Mouse (Mus musculus): ENCODE measurements around the gene Serpinc1. TPM values are rescaled to one million over a fixed set of nuclear protein-coding genes. Genes with fewer than 3 reads are reported as not detected.

Gene Serpinc1
- polyA plus RNA-seq, 1 experiment from 2014 or later = 209 TPM

DNA sequence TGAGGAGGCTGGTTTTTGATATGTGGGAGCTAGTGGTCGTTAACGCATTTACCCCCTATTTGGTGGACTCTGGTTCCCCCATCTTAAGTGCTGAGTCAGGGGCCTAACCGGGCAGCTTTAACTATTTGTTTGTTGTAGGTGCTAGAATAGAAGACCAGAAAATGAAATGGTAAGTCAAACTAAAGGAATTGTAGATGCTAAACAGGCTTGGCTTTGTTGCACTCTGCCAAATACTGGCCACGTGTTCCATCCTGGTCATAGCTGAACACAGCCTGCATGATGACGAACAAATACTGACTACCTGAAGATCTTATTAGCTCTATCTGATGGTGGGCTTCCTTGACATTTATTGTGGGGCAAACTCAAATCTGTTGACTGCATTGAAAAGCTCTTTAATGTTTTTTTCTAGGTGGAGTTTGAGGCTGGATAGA lies 58.0 kb downstream of the Serpinc1 start:
- Histone ChIP-seq H3K9ac (ENCODE audit: low read depth, low read length) (peak overlapping the region; percentile 100), H3K4me1 (replicated peaks; ENCODE audit: control insufficient read depth, insufficient read depth, low read length) (peaks cover 5% of the 10 kb centered on the region), H3K9me3 (ENCODE audit: control insufficient read depth, low read length) (no peaks in the 10 kb centered on the region), H3K36me3 (ENCODE audit: control insufficient read depth, insufficient read depth, low read length) (peaks cover 33% of the 10 kb centered on the region), H3K27ac (ENCODE audit: low read depth, low read length) (peak overlapping the region; percentile 99), H3K4me2 (peak overlapping the region; percentile 75), H3K4me3 (ENCODE audit: low read depth, low read length) (peak overlapping the region; percentile 91), H3K27me3 (replicated peaks; ENCODE audit: control insufficient read depth, insufficient read depth, low read length) (no peaks in the 10 kb centered on the region)
- DNase-seq (ENCODE audit: low spot score) (peak; percentile 50), ATAC-seq (replicated peaks; ENCODE audit: low FRiP score) (no peak)
- WGBS = 0% methylated on average over 5 of the region's 5 CpGs

DNA sequence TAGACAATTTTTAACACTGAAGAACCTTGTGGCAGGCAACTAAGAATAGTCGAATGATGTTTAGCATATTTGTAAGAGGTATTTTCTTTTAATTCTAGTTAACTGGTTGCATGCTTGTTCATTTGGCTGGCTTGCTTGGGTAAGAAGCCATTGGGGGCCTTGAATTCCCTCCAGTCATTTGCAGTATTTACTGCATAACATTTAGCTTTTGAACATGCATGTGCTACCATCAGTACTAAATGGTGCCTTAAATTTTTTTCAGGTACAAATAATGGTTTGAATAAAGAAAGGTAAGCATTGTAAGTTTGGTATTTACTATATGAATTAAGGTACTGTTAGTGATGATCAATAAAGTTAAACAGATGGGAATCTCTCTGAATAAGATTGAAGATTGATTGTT lies 58.6 kb downstream of the Serpinc1 start:
- H3K4me3 ChIP-seq (ENCODE audit: low read depth, low read length) = peak overlapping the region; percentile 91
- WGBS = 2% methylated on average over 1 of the region's 1 CpGs
- peak overlapping the region; percentile 75 for H3K4me2 ChIP-seq
- no peak for ATAC-seq (replicated peaks; ENCODE audit: low FRiP score)
- peaks cover 5% of the 10 kb centered on the region for H3K4me1 ChIP-seq (replicated peaks; ENCODE audit: control insufficient read depth, insufficient read depth, low read length)
- peaks cover 30% of the 10 kb centered on the region for H3K36me3 ChIP-seq (ENCODE audit: control insufficient read depth, insufficient read depth, low read length)
- H3K27me3 ChIP-seq (replicated peaks; ENCODE audit: control insufficient read depth, insufficient read depth, low read length) = no peaks in the 10 kb centered on the region
- H3K9ac ChIP-seq (ENCODE audit: low read depth, low read length) = peak overlapping the region; percentile 100
- peak overlapping the region; percentile 99 for H3K27ac ChIP-seq (ENCODE audit: low read depth, low read length)
- DNase-seq (ENCODE audit: low spot score) = no peak
- H3K9me3 ChIP-seq (ENCODE audit: control insufficient read depth, low read length) = no peaks in the 10 kb centered on the region

DNA sequence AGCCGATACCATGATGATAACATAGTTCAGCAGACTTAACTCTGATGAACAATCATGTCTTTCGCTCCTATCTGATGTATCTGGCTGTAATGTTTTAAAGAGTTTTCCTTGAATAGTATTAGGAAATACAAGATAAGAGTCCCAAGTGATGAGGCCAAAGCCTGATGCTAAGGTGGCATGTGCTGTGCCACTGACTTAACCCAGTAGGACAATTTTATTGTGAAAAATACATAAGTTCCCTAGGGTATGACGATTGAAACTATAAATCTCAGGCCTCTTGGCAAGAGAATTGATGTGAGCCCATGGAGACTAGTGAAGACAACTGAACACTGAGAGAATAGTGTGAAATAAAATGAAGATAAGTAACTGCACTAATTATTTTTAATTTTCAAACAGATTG lies 59.2 kb downstream of the Serpinc1 start:
- Histone ChIP-seq H3K36me3 (ENCODE audit: control insufficient read depth, insufficient read depth, low read length) (peaks cover 30% of the 10 kb centered on the region), H3K4me1 (replicated peaks; ENCODE audit: control insufficient read depth, insufficient read depth, low read length) (peaks cover 5% of the 10 kb centered on the region), H3K4me2 (peak overlapping the region; percentile 75), H3K9ac (ENCODE audit: low read depth, low read length) (peak overlapping the region; percentile 85), H3K4me3 (ENCODE audit: low read depth, low read length) (peak overlapping the region; percentile 91), H3K9me3 (ENCODE audit: control insufficient read depth, low read length) (no peaks in the 10 kb centered on the region), H3K27ac (ENCODE audit: low read depth, low read length) (peak overlapping the region; percentile 99), H3K27me3 (replicated peaks; ENCODE audit: control insufficient read depth, insufficient read depth, low read length) (no peaks in the 10 kb centered on the region)
- ATAC-seq (replicated peaks; ENCODE audit: low FRiP score) (no peak), DNase-seq (ENCODE audit: low spot score) (no peak)
- WGBS = 17% methylated on average over 3 of the region's 3 CpGs

DNA sequence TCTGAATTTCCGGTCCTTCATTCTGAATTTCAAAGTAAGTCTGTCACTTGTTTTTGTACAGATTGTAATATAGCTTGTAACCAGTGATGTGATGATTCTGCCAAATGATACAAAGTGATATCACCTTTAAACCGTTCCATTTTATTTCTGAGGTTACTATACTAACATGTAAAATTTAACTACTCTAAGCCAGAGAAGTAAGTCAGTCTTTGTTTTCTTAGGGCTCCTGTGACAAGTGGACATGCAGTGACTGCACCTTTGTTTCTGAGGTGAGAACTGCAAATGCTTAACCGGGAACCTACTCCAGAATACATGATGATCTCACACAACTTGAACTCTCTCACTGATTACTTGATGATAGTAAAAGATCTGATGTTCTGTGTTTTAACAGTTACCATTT lies 59.6 kb downstream of the Serpinc1 start:
- Histone ChIP-seq H3K27me3 (replicated peaks; ENCODE audit: control insufficient read depth, insufficient read depth, low read length) (no peaks in the 10 kb centered on the region), H3K9me3 (ENCODE audit: control insufficient read depth, low read length) (no peaks in the 10 kb centered on the region), H3K4me3 (ENCODE audit: low read depth, low read length) (peak overlapping the region; percentile 91), H3K27ac (ENCODE audit: low read depth, low read length) (peak overlapping the region; percentile 99), H3K36me3 (ENCODE audit: control insufficient read depth, insufficient read depth, low read length) (peaks cover 30% of the 10 kb centered on the region), H3K4me1 (replicated peaks; ENCODE audit: control insufficient read depth, insufficient read depth, low read length) (peaks cover 5% of the 10 kb centered on the region; the same call in 1 of the 2 replicates), H3K9ac (ENCODE audit: low read depth, low read length) (peak overlapping the region; percentile 85), H3K4me2 (peak overlapping the region; percentile 75)
- no peak for DNase-seq (ENCODE audit: low spot score)
- ATAC-seq (replicated peaks; ENCODE audit: low FRiP score) = no peak
- WGBS = 25% methylated on average over 3 of the region's 3 CpGs

DNA sequence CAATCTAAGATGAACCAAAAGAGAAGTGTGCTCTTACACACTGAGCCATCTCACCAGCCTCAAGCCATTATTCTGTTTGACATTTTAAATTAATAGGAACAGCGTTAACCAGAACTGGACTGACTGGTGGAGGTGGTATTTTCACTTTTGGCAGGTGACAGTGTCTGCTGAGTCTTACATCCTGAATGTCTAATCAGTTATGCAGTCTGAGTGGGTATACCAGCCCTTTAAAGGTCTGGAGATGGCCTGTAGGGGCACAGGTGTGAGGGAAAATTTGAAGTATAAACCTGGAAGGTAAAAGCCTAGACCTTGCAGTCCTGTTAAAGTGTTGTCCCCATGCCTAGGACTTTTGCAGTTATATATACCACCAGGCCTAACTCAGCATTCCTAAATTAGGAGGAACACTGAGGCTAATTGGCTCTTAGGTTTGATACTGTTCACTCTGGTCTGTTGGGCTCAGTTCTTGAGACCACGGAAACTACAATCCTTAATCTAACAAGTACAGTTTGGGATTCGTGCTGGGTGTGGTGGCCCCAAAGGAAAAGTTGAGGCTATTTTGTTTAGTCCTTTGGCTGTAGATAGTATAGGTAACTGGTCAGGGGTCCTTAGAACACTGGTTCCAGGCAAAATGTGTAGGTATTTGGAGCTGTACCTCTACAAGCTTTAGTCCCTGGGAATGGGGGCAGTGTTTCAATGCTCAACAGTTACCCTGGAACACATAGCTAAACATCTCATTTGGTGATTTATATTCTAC lies 60.8 kb downstream of the Serpinc1 start:
- Histone ChIP-seq H3K4me1 (replicated peaks; ENCODE audit: control insufficient read depth, insufficient read depth, low read length) (0 out of 2 replicates have a peak, but pooled peaks cover 2% of the 10 kb centered on the region), H3K9me3 (ENCODE audit: control insufficient read depth, low read length) (no peaks in the 10 kb centered on the region), H3K4me3 (ENCODE audit: low read depth, low read length) (peak overlapping the region; percentile 21; the same call in 1 of the 2 replicates), H3K27me3 (replicated peaks; ENCODE audit: control insufficient read depth, insufficient read depth, low read length) (no peaks in the 10 kb centered on the region), H3K36me3 (ENCODE audit: control insufficient read depth, insufficient read depth, low read length) (peaks cover 32% of the 10 kb centered on the region), H3K4me2 (0 out of 2 replicates have a peak overlapping the region, but pooled peaks have one; percentile 14), H3K9ac (ENCODE audit: low read depth, low read length) (peak overlapping the region; percentile 8; the same call in 1 of the 2 replicates), H3K27ac (ENCODE audit: low read depth, low read length) (peak overlapping the region; percentile 99)
- DNase-seq (ENCODE audit: low spot score) = peak; percentile 64
- peak; percentile 53 for ATAC-seq (replicated peaks; ENCODE audit: low FRiP score)
- 5% methylated on average over 3 of the region's 3 CpGs for WGBS

DNA sequence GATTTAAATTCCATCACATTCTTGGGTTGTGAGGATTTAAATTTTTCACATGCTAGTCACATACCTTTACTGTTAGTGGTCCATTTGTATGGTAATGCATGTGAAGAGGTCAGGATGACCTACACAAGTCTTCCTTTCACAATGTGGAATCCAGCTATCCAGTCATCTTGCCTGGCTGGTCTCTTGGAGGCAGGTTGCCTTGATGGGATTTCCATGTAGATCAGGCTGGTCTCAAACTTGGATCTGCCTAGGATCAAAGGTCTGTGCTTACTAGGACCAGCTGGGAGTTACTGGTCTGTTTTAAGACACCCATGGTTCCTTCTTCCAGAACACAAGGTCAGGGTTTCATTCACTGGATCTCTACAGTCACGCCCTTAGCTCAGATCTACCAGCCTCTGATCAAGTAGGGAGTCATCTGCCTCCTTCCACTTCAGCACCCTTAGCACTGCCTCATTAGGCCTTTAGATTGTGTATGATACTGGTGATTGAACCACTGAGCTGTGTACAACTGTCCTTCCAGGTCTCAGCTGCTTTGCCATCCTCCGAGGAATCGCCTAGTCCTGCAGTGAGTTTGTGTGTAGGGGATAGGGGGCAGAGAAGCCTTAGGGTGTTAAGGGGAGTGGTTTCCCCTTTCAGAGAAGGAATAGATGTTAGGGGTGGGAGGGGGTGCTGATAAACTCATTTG lies 61.5 kb downstream of the Serpinc1 start:
- ATAC-seq (replicated peaks; ENCODE audit: low FRiP score) (peak; percentile 69), DNase-seq (ENCODE audit: low spot score) (peak; percentile 74)
- H3K36me3 ChIP-seq (ENCODE audit: control insufficient read depth, insufficient read depth, low read length) = peaks cover 32% of the 10 kb centered on the region
- H3K4me3 ChIP-seq (ENCODE audit: low read depth, low read length) = no peak overlapping the region
- no peak overlapping the region for H3K9ac ChIP-seq (ENCODE audit: low read depth, low read length)
- H3K27me3 ChIP-seq (replicated peaks; ENCODE audit: control insufficient read depth, insufficient read depth, low read length) = no peaks in the 10 kb centered on the region
- peak overlapping the region; percentile 99 for H3K27ac ChIP-seq (ENCODE audit: low read depth, low read length)
- no peak overlapping the region for H3K4me2 ChIP-seq
- H3K4me1 ChIP-seq (replicated peaks; ENCODE audit: control insufficient read depth, insufficient read depth, low read length) = 0 out of 2 replicates have a peak, but pooled peaks cover 2% of the 10 kb centered on the region
- 8% methylated on average over 3 of the region's 3 CpGs for WGBS
- H3K9me3 ChIP-seq (ENCODE audit: control insufficient read depth, low read length) = no peaks in the 10 kb centered on the region

DNA sequence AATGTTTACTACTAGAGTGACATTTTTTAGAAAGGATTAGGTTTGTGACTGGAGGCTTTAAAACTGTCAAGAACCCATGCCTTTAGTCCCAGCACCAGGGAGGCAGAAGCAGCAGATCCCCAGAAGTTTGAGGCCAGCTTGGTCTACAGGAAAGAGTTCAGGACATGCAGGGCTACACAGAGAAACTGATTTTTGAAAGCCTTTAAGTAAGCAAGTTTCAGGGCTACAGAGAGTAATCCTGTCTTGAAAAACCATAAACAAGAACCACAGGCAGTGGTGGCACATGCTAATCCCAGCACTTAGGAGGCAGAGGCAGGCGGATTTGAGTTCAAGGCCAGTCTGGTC lies 62.0 kb downstream of the Serpinc1 start:
- WGBS = 75% methylated on average over 1 of the region's 1 CpGs
- Histone ChIP-seq H3K9ac (ENCODE audit: low read depth, low read length) (no peak overlapping the region), H3K4me3 (ENCODE audit: low read depth, low read length) (no peak overlapping the region), H3K4me2 (no peak overlapping the region), H3K9me3 (ENCODE audit: control insufficient read depth, low read length) (no peaks in the 10 kb centered on the region), H3K27ac (ENCODE audit: low read depth, low read length) (peak overlapping the region; percentile 19; the same call in 1 of the 2 replicates), H3K36me3 (ENCODE audit: control insufficient read depth, insufficient read depth, low read length) (peaks cover 32% of the 10 kb centered on the region), H3K27me3 (replicated peaks; ENCODE audit: control insufficient read depth, insufficient read depth, low read length) (no peaks in the 10 kb centered on the region), H3K4me1 (replicated peaks; ENCODE audit: control insufficient read depth, insufficient read depth, low read length) (0 out of 2 replicates have a peak, but pooled peaks cover 2% of the 10 kb centered on the region)
- ATAC-seq (replicated peaks; ENCODE audit: low FRiP score) (peak; percentile 2; the same call in 1 of the 2 replicates), DNase-seq (ENCODE audit: low spot score) (no peak)

DNA sequence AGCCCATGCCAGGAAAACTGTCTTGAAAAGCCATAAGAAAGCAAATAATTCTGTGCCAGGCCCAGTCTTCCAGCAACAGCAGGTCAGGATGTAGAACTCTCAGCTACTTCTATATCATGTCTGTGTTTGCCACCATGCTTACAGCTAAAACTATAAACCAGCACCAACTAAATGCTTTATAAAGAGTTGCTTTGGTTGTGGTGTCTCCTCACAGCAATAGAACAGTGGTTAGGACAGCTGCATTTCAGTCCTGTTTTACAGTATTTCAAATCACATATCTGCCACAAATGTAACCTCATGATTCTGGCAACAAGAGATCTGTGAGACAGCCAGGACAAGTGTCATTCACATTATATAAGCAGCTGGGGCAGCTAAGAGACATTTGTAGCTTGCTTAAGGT lies 62.5 kb downstream of the Serpinc1 start:
- no peak overlapping the region for H3K4me3 ChIP-seq (ENCODE audit: low read depth, low read length)
- H3K27me3 ChIP-seq (replicated peaks; ENCODE audit: control insufficient read depth, insufficient read depth, low read length) = no peaks in the 10 kb centered on the region
- H3K36me3 ChIP-seq (ENCODE audit: control insufficient read depth, insufficient read depth, low read length) = peaks cover 28% of the 10 kb centered on the region
- H3K4me2 ChIP-seq = no peak overlapping the region
- peak overlapping the region; percentile 19; the same call in 1 of the 2 replicates for H3K27ac ChIP-seq (ENCODE audit: low read depth, low read length)
- ATAC-seq (replicated peaks; ENCODE audit: low FRiP score) (no peak), DNase-seq (ENCODE audit: low spot score) (peak; percentile 39)
- 0 out of 2 replicates have a peak, but pooled peaks cover 2% of the 10 kb centered on the region for H3K4me1 ChIP-seq (replicated peaks; ENCODE audit: control insufficient read depth, insufficient read depth, low read length)
- no peak overlapping the region for H3K9ac ChIP-seq (ENCODE audit: low read depth, low read length)
- H3K9me3 ChIP-seq (ENCODE audit: control insufficient read depth, low read length) = no peaks in the 10 kb centered on the region

Data from liver, embryonic 11.5 days (tissue).